Mouse (Mus musculus): Measurements from ENCODE around the gene Prr32. TPM values are rescaled to one million over a fixed set of nuclear protein-coding genes. Genes with fewer than 3 reads are reported as not detected.

Gene Prr32
- polyA plus RNA-seq (2012; rRNA removed): 0.07 and 0.26 TPM in 2 replicates

DNA sequence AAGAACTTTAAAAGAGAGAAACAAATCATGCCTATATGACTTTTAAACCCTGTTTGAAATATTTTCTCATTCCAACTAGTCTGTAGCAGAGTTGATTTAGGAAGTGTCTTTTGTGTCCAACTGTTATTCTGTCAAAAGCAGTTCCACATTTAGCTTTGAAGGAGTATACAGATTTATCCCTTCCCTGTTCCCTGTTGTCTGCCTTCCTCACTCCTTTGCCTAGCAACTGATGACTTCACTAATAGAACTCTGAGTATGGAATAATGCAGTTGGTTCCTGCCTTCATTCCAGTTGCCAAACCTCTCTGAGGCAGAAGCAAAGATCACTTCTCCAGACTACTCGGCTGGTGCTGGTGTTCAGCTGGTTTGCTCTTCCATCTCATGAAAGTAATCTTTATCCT lies at the start of gene Prr32:
Prr32 (plus strand) TSS at position 301 of the 400 bp plus-strand sequence.
- WGBS: 84% methylated on average over 1 of the region's 1 CpGs

More for the DNA sequence above, at the start of gene Prr32:
- DNase-seq (ENCODE audit: low read depth, low spot score): no peak
